Mouse (Mus musculus) thymus, postnatal 4 days (tissue): ENCODE measurements at regions not wholly inside any gene's neighbourhood (a gene's known extent, or its start where the extent isn't known, plus 50 kb on each side); places are given as distances from the start of the nearest gene placed in this dataset.
A peak's percentile ranks its signal among the peaks of the same experiment; 100 is the strongest.

ENCODE experiments used
- DNase-seq: peaks from one replicate; pipeline ENCODE4 v3.0.0; 2021

DNA sequence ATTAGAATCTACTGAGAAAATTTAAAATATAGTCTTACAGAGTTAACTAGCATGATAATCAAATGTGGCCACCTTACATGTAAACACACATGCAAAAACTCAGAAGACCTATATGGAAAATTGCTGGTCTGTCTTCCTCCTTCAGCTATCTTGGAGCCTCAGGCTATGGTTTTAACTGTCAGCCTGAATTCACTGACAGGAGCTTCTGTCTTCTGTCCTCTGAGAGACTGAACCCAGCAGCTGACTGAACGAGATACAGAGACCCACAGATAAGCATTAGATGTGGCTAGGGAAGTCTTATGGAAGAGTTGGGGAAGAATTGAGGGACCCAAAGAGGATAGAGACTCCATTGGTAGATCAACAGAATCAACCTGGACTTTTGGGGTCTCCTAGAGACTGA is 360.0 kb upstream of the Meox2 start:
- DNase-seq = no peak

DNA sequence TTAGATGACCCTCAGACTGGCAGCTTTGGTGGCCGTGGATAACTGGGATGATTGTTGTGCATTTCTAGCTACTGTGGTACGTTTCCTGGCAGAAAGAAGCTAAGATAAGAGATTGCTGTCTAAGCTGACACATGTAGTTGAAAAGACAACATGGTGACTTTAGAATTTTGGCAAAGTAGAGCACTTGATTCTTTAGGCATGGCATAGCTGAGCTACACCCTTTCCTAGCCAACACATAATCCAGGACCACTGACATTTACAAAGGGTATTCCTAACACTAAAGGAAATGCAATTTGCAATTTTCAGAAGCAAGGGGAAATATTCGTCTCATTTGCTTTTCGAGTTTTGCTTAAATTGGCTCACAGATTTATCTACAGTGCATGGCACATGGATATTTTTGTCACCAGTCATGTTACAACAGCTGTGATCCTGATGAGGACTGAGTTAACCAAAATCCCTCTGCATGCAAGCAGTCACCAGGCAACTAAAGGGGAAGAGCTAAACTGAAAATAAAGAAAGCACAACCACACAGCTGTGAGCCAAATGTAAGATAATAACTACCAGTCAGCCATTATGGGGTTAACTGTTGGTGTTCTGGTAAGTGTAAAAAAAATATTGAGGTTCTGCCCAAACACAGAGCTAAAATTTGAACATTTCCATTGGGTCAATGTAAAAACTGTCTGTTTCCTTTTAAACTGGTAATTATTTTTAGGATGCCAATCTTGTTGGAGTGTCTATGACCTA is 342.9 kb upstream of the Meox2 start:
- DNase-seq = no peak

DNA sequence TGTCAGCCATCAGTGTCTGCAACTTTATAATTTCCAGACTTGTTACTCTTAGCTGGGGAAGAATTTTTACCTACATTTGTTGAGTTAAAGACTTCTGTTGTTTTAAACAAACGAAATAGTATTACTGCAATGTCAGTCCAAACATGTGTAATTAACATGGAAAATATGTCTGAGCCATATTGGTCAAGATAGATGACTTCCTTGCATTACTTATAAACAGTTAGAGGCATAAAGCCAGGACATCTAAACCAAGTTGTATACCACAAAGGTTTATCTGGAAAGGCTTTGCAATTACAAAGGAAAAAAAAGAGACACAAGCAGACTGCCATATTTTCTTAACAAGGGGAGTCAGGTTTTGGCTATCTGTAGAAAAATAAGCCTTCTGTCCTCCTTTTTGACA is 342.2 kb upstream of the Meox2 start:
- no peak for DNase-seq

DNA sequence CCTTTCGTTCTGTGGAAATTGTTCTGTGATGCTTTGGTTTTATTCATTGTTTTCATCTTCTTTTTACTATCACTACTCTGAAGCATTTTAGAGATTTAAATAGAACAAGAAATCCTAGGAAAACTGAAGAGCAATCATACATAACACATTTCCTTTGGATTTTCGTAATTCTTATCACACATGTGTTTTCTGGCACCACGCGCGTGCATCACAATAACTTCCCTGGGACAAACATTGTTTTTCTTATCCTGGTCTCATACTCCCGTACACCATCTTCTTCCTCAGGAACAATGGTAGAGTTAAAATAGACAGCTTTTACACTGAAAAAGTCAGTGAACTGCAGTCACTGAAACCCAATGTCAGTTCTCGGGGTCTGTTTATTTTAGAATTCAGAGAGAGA is 327.6 kb upstream of the Meox2 start:
- DNase-seq = no peak

DNA sequence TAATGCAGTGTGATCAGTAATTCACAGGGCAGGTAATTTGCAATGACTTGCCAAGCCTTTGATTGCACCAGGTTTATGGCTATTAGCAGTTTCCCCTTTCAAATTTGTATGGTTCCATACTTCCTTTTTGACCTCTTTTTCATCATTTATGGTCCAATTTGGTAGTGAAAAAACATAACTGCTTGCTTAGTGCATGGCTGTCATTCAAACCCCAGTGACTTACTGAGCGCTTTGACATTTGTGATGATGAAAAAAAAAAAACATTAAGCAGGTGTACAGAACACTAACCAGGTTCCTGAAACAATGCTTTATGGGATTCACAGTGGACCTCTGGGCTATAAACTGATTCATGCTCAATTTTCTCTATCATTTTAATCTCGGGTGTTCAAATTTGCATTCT is 317.5 kb upstream of the Meox2 start:
- no peak for DNase-seq

DNA sequence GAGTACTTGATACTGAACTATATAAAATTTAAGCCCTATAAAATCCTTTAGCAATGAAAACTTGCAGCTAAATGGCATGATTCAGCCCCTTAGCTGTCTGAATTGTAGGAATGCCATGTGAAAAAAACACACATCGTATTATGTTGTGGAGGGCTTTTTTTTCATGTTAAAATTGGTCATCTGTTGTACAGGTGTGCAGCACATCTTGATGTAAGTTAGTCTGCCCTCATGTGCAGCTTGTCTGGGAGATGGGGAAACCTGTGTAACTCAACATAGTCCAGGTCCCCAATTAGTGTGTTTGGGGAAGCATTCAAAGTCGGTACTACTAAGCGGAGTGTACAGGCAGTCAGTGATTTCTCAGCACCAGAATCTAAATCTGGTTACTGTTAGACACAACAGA is 316.9 kb upstream of the Meox2 start:
- DNase-seq = no peak

DNA sequence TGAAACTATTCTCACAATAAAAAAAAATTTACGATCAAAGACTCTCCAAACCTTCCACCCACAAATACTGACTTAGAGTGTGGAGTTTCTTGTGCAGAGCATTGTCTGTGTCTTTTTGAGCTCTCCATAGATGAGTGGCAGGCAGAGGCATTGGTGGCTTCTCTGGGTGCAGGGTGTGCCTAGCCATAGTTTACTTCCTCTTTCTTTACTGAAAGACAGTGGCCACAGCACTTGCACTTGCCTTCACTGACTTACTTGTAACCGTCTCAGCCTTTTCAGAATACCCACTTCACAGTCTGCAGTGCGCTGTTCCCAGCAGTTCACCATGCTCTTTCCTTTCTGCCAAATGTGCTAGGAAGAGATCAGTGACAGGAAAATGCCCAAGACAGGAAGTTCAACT is 316.1 kb upstream of the Meox2 start:
- no peak for DNase-seq

DNA sequence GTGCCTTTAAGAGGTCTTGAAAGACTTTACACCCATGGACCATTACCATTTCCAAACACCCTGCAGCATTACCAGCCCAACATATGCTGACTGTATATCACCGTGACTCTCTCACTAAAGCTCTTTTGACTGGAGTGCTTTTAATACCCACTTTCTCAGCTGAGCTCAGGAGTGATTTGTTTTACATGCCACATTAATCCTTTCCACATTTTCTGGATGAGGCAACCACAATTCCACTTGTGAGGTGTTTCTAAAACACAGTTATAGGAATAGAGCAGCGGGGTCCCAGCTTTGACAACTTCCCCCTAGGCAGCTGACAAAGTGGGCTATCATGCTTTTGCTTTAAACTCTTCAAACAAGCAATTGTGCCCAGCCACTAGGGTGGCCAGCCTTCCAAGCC is 314.5 kb upstream of the Meox2 start:
- DNase-seq = no peak

DNA sequence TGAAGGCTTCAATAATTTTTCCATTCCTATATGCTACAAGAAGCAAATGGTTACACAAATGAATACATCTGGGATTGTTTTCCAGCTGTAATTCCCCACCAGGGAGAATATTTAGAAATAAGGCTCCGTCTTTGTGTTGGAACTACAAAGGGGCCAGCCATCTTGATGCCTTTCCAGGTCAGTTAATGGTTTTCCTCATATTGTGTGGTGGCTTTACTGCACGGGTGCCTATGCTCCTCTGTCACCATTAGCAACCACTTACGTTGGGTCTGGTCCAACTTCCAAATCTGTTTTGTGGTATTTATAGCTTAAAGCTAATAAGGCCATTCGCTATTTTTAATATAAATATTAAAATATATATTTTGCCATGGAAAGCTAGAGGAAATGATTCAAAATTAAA is 312.1 kb upstream of the Meox2 start:
- no peak for DNase-seq

DNA sequence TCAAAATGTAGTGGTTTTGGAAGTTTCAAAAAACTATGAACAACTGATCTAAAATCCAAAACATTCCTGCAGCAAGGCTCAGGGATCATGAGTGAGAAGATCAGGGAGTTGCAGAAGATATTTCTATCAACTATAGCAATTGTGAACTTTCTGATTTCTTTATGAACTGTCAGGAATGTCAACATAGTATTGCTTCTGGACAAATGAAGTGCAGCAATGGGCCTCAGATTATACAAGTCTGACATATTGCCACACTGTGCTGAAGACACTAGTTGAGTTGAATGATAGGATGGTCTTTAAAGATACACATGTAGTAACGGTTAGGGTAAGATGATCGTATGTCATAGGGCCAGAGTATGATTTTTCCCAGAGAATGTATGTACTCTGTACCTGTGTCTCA is 290.4 kb upstream of the Meox2 start:
- no peak for DNase-seq

DNA sequence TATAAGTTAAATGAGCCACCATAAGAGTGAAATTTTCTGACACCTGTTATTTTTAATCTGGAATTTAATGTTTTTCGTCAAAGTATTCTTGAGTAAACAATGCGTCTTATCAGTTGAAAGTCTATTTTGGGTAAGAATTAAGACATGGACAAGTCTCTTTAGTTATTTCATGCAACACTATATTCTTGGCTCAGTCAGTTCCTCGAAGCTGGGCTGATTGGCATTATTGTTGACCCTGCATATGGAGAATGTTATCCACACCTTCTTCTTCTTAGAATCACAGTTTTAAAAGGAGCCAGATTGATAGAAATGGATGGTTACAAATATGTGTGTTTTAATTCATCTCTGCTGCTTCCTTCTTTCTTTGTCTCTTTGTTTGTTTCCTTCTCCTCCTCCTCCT is 289.5 kb upstream of the Meox2 start:
- no peak for DNase-seq

DNA sequence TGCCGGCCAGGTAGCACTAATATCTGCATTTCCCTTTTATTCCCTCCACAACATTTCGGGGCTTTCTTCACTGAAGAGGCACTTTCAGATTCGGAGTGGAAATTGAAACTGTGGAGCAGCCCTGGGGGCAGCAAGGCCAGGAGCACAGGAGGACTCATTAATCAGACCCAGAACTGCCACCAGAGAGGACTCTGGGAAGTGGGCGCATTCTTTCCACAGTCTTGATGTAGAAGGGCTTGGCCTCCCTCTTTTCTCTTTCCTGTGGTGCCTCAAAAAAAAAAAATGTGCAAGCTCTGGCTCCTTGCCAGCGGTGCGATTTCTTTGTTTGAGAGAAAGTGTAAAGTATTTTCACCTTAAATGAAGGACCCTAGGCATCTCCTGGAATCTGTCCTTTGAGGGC is 281.6 kb upstream of the Meox2 start:
- DNase-seq = no peak

DNA sequence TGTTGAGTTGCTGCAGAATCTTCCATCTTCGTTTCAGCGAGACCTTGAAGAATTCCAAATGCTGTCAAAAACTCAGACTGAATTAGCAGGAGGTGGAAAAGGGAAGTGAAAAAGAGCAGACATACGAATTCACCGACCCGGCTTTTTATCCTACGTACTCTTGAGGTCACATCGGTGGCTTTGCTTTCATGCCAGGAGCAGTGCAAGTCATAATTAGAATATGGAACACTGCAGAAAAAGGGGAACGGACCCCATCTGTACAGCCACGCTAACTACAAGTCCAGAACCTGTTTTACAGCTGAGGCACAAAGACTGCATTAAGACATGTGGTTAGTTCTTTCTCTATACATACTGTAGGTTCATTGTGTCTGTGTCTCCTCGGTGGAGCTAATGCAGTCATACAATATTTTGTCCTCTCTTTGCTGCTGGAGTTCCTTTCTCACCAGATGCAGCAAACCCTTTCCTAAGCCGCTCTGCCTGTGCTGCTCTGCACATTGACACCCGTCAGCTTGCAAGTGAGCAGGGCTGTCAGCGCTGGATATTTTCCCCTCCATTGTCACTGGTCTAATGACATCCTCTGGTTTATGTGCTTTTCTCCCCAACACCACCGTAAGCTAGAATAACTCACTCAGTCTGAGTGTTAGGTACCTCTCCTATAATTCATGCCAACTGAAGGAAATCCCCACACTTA is 276.9 kb upstream of the Meox2 start:
- DNase-seq = no peak

DNA sequence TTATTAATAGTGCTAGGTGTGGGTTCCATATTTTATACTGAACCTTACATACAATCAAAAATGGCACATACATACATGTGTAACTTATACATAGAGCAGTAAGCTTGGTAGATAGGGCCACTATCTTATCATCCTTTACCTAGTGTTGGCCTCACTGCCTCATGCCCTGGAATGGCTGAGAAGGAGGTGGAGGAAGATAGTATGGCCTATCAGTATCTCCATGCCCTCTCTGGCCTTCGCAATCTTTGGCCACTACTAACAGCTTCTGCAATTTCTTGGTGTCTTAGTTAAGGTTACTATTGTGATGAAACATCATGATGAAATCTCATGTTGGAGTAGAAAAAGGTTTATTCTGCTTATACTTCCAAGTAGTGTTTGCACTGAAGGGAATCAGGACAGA is 265.4 kb upstream of the Meox2 start:
- DNase-seq = no peak

DNA sequence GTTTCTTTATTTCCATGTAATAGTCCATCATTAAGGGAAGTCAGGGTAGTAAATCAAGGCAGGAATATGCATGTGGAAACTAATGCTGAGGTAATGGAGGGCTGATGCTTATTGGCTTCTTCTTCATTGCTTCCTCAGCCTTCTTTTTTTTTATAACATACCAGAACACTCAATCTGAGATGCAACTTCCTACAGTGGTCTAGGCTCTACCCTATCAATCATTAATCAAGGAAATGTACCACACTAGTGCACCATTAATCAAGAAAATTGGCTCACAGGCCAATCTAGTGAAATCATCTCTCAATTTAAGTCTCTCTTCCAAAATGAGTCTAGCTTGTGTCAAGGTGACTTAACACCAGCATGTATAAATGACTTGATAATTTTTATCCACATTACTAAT is 263.2 kb upstream of the Meox2 start:
- DNase-seq = no peak

DNA sequence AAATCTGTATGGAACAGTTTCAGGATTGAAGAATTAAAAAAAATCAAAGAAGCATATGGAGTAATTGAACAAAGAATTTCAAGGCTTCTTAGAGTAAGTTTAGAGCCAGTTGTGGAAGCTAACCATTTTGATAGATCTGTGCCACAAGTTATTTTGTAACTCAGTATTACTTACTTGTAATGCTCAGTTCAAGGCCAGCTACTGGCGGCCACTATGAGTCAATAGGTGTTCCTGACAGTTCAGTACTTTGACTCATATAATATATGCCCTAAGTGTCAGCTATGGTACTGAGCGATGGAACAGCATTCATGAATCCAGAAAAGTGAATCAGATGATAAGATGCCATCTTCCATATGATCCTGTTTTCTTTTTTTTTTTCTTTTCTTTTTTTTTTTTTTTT is 259.3 kb upstream of the Meox2 start:
- no peak for DNase-seq

DNA sequence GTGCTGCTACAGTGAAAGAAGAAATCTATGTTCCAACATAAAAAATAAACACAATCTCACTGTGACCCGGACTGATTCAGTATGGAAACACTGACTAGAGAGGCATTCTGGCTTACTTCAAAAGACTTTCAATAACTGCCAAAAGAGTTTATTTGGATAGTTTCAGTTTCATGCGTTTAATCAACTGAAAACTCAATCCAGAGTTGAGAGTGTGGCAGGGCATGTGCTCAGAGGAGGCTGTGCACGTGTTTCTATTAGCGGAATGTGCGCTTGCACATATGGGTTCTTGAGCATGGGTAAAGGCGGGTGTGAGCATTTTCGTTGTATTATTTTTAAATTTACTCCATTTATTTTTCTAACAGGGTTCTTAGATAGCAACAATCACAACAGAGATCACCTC is 245.2 kb upstream of the Meox2 start:
- DNase-seq = no peak

DNA sequence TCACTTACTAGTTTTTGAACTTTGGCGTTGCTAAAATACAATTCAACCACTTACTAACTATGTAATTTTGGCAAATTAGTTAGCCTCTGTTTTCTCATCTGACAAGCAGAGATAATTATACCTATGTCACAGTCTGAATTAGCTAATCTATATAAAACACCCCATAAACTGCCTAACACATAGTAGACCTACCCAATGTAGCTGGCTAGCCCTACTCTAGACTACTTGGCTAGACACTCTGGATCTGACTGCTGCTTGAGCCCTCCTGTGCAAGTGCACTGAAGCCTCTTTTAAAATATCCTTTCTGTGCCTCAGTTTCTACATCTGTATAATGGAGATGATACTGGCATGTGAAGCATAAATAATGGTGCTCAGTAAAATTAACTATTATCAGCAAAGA is 227.6 kb upstream of the Meox2 start:
- DNase-seq = no peak

DNA sequence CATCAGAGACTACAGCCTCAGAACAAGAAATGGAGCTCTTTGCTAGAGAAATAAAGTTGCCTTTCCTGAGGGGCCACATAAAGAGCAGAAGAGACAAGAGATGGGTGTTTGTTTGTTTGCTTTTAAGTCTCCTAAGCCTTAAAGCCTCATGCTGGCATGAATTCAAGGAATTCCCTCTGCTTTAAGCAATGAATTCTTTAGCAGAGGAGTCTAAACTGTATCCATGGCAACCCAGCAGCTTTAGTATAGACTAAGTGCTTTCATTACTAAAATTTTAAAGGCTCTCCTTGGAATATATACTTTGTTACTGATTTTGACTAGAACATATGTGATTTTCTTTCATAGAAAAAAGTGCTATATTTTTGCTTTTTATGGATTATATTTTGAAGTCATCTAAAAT is 195.0 kb upstream of the Meox2 start:
- DNase-seq = no peak

DNA sequence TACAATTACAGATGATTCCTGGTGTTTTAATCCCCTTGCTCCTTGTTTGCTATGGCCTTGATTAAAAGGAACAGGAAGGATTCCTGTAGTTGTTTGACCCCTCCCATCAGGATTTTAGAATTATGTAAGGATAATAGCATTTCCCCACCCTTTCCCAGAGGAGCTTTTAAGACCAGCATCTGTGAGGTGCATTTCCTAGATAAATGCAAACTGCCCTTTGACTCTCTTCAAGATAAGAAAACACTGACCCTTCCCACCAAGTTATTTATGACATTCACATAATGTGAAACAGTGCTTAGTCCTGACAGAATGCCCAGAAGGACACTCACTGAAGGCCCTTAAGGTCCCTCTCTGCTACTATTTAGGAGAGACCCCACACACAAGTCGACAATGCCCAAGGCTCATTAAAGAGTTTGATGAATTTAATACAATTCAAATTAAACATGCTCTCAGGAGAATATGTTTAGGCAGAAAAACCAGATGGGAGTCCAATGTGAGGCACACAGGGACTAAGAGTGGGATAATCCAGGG is 190.7 kb upstream of the Meox2 start:
- DNase-seq = no peak

DNA sequence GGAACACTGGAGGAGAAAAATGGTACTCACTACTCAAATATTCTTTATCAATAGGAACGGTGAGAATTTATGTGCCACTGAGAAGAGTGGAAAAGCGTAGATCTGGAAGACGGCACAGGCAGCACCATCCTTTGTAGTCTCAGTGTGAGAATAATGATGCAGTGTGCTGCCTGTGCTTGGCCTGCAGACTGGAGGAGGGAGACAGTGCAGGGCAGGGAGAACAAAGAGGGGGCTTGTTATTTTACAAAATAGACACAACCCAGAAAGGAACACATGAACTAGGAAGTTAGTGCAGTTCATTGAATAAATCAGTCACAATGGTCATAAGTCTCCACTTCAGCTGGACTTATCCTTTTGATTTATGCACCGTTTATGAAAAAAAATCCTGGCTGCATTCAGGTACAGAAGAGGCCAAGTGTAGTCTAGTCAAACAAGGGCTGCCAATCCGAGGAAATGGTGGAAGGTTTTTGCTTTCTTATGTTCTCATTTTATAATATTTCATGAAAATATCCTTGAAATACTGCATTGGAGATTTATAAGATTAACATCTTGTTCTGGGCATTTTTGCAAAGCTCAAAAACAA is 190.0 kb upstream of the Meox2 start:
- DNase-seq = no peak

DNA sequence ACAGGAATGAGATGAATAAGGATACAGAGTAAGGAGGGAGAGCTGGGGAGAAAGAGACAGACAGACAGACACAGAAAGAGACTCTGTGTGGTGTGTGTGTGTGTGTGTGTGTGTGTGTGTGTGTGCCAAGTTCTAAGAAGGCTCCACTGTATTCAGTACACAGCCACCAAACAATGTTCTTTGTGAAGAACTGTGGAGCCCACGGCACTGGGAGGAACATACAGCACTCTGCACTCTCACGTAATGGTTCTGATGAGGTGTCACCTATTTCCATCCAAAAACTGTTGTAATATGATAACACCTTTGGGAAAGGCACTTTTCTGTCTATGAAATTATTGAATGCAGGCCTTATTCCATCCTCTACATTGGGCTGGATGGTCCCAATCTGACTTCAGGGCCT is 184.8 kb upstream of the Meox2 start:
- DNase-seq = no peak

DNA sequence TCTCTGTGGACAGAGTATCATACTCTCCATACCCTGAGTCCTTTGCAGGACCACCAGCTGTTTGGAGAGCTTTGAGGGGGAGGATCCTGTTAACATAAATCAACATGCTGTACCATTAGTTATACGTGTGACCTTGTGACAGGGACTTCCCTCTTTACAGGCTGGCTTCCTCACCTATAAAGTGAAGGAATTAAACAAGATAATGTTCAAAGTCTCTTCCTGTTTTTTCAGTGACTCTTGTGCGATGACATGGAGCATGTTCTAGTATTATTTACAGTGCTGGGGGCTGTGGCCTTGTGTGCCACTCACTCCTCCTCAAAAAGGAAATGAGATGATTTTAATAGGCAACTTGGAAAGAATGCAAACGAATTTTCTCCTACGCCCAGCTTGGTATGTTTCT is 182.1 kb upstream of the Meox2 start:
- no peak for DNase-seq

DNA sequence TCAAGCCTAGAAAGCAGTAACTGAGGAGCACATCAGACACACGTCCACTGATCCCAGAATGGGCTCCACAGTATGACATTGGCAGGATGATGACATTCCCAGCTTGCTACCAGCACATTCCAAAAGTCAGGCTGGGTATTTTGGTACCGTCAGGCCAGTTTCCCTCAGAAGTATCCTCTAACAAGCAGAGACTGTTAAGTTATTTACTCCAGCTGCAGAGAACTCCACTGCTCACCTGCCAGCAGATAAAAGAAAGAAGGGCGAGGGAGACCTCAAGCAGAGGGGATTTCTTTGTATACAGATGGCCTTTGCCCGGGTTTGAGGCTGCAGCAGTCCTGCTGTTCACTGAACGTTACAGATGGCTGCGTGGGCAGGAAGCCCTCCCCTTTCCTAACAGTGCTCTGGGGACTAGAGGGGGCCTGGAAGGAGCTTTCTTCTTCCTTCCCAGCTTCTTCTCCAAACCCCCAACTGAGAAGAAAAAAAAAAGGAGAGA is 175.2 kb upstream of the Meox2 start:
- peak; percentile 19 for DNase-seq
